Mouse (Mus musculus) heart, embryonic 13.5 days (tissue): ENCODE results near the gene Uspl1. TPM values are rescaled to one million over a fixed set of nuclear protein-coding genes. Genes with fewer than 3 reads are reported as not detected.
"Not testable (repeated sequence)": the region's sequence is repeated elsewhere in the genome, so short reads cannot be mapped to it uniquely, and the experiment has no call there.

Experiments used
- ATAC-seq: fragments of 200-750 bp; cut with Nextera tagmentation; 2 replicates; pipeline ENCODE4 v1.8.0; 2017; ENCODE audit warnings: moderate TSS enrichment; ENCODE audit not compliant: insufficient number of reproducible peaks, low FRiP score, low TSS enrichment; ENCODE audit errors: extremely low read depth
- H3K27ac ChIP-seq: fragments of 300-500 bp; sonication (generic); replicated peaks from 2 replicates; pipeline ENCODE4 v1.5.1; 2015; ENCODE audit warnings: moderate library complexity, mild to moderate bottlenecking, inconsistent platforms
- H3K27me3 ChIP-seq: fragments of 300-500 bp; sonication (generic); replicated peaks from 2 replicates; pipeline ENCODE4 v1.6.1; 2015; ENCODE audit warnings: mild to moderate bottlenecking, inconsistent platforms
- H3K36me3 ChIP-seq: fragments of 300-500 bp; sonication (generic); 2 replicates; pipeline ENCODE4 v1.6.1; 2015; ENCODE audit warnings: mild to moderate bottlenecking, inconsistent platforms
- H3K4me1 ChIP-seq: fragments of 300-500 bp; sonication (generic); 2 replicates; pipeline ENCODE4 v1.6.1; 2015; ENCODE audit warnings: inconsistent platforms
- H3K4me2 ChIP-seq: fragments of 300-500 bp; sonication (generic); 2 replicates; pipeline ENCODE4 v1.6.1; 2015; ENCODE audit warnings: inconsistent platforms, mild to moderate bottlenecking, moderate library complexity
- H3K4me3 ChIP-seq: fragments of 300-500 bp; sonication (generic); 2 replicates; pipeline ENCODE4 v1.5.1; 2015; ENCODE audit warnings: moderate library complexity, mild to moderate bottlenecking, inconsistent platforms
- H3K9ac ChIP-seq: fragments of 300-500 bp; sonication (generic); 2 replicates; pipeline ENCODE4 v1.6.1; 2015; ENCODE audit warnings: inconsistent platforms, mild to moderate bottlenecking, moderate library complexity
- H3K9me3 ChIP-seq: fragments of 300-500 bp; sonication (generic); 2 replicates; pipeline ENCODE4 v1.6.1; 2016; ENCODE audit warnings: inconsistent platforms
- WGBS: fragments of 180-500 bp; shearing (Covaris S2); methylation state at CpG from one replicate; pipeline ENCODE4 v1.1.7; 2015; ENCODE audit warnings: mixed read lengths; 5-methylcytosine and 5-hydroxymethylcytosine counted together
- polyA plus RNA-seq: library from polyadenylated mRNA; unstranded; fragments of >200 nt; fragmentation: Nextera tagmentation; extraction: Ambion mirVana; gene quantifications from 2 replicates; pipeline ENCODE4 v1.2.1, GENCODE M21; 2015

Uspl1 gene
- 29.4 and 30.1 TPM in 2 replicates for polyA plus RNA-seq

GRCm38 (mm10) chr5:149184104-149184843 is at the start of gene Uspl1, which contains the start of gene Hmgb1:
Gene Uspl1, plus strand, starts transcription at chr5:149184350.
Gene Hmgb1, minus strand, starts transcription at chr5:149184489.
- Histone ChIP-seq H3K36me3 (peaks cover 21% of the 10 kb centered on the region), H3K4me2 (peak within 1 kb of the TSS; percentile 82), H3K27me3 (no peaks in the 10 kb centered on the region), H3K4me3 (peak within 1 kb of the TSS; percentile 87), H3K9me3 (no peaks in the 10 kb centered on the region), H3K27ac (peak within 1 kb of the TSS; percentile 95), H3K9ac (peak within 1 kb of the TSS; percentile 94), H3K4me1 (peaks cover 29% of the 10 kb centered on the region)
- WGBS, result 1% methylated on average over 59 of the region's 59 CpGs
- ATAC-seq, result peak; percentile 99

GRCm38 (mm10) chr5:149134751-149135454 is 49.2 kb upstream of the Uspl1 start:
- Histone ChIP-seq H3K27ac (peak overlapping the region; percentile 58), H3K9ac (peak overlapping the region; percentile 65), H3K36me3 (no peaks in the 10 kb centered on the region), H3K27me3 (no peaks in the 10 kb centered on the region), H3K9me3 (no peaks in the 10 kb centered on the region), H3K4me1 (peaks cover 41% of the 10 kb centered on the region), H3K4me2 (peak overlapping the region; percentile 43), H3K4me3 (no peak overlapping the region)
- WGBS, result 38% methylated on average over 10 of the region's 10 CpGs
- ATAC-seq, result no peak

GRCm38 (mm10) chr5:149135455-149136354 is 48.4 kb upstream of the Uspl1 start:
- Histone ChIP-seq H3K36me3 (no peaks in the 10 kb centered on the region), H3K9ac (0 out of 2 replicates have a peak overlapping the region, but pooled peaks have one; percentile 65), H3K27ac (no peak overlapping the region), H3K9me3 (no peaks in the 10 kb centered on the region), H3K4me2 (peak overlapping the region; percentile 43; the same call in 1 of the 2 replicates), H3K4me3 (no peak overlapping the region), H3K27me3 (no peaks in the 10 kb centered on the region), H3K4me1 (peaks cover 41% of the 10 kb centered on the region)
- WGBS, result 74% methylated on average over 10 of the region's 10 CpGs
- ATAC-seq, result no peak

- H3K27ac ChIP-seq, result peak overlapping the region; percentile 8; the same call in 1 of the 2 replicates
Measured at GRCm38 (mm10) chr5:149136933-149137365, 47.2 kb upstream of the Uspl1 start.

GRCm38 (mm10) chr5:149137447-149137846 is 46.7 kb upstream of the Uspl1 start:
- Histone ChIP-seq H3K4me1 (peaks cover 34% of the 10 kb centered on the region), H3K4me3 (no peak overlapping the region), H3K27ac (peak overlapping the region; percentile 8; the same call in 1 of the 2 replicates), H3K27me3 (no peaks in the 10 kb centered on the region), H3K9me3 (no peaks in the 10 kb centered on the region), H3K9ac (no peak overlapping the region), H3K4me2 (no peak overlapping the region), H3K36me3 (no peaks in the 10 kb centered on the region)
- no peak for ATAC-seq
- 39% methylated on average over 3 of the region's 3 CpGs for WGBS

More at GRCm38 (mm10) chr5:149136933-149137365, 47.2 kb upstream of the Uspl1 start:
- H3K36me3 ChIP-seq, result no peaks in the 10 kb centered on the region
- no peak overlapping the region for H3K4me3 ChIP-seq
- H3K4me2 ChIP-seq, result no peak overlapping the region
- no peaks in the 10 kb centered on the region for H3K27me3 ChIP-seq
- no peak for ATAC-seq
- WGBS, result 54% methylated on average over 4 of the region's 4 CpGs
- H3K9me3 ChIP-seq, result no peaks in the 10 kb centered on the region
- H3K9ac ChIP-seq, result no peak overlapping the region
- peaks cover 39% of the 10 kb centered on the region for H3K4me1 ChIP-seq

GRCm38 (mm10) chr5:149138087-149138486 is 46.1 kb upstream of the Uspl1 start:
- 87% methylated on average over 6 of the region's 6 CpGs for WGBS
- not testable (repeated sequence) for ATAC-seq, H3K9ac ChIP-seq, H3K27me3 ChIP-seq, H3K4me2 ChIP-seq, H3K4me3 ChIP-seq, H3K9me3 ChIP-seq, H3K27ac ChIP-seq, H3K36me3 ChIP-seq
- peaks cover 34% of the 10 kb centered on the region for H3K4me1 ChIP-seq

GRCm38 (mm10) chr5:149140336-149140735 is 43.8 kb upstream of the Uspl1 start:
- 50% methylated on average over 9 of the region's 9 CpGs for WGBS
- H3K9me3 ChIP-seq, result no peaks in the 10 kb centered on the region
- no peak overlapping the region for H3K27ac ChIP-seq
- H3K9ac ChIP-seq, result no peak overlapping the region
- H3K4me1 ChIP-seq, result peaks cover 21% of the 10 kb centered on the region
- H3K36me3 ChIP-seq, result no peaks in the 10 kb centered on the region
- no peak overlapping the region for H3K4me3 ChIP-seq
- H3K27me3 ChIP-seq, result no peaks in the 10 kb centered on the region
- ATAC-seq, result no peak
- no peak overlapping the region for H3K4me2 ChIP-seq

GRCm38 (mm10) chr5:149141155-149141554 is 43.0 kb upstream of the Uspl1 start:
- H3K4me3 ChIP-seq, H3K4me2 ChIP-seq, ATAC-seq, H3K9ac ChIP-seq, H3K36me3 ChIP-seq, H3K27me3 ChIP-seq, H3K9me3 ChIP-seq, H3K27ac ChIP-seq: not testable (repeated sequence)
- 86% methylated on average over 1 of the region's 1 CpGs for WGBS
- peaks cover 15% of the 10 kb centered on the region for H3K4me1 ChIP-seq

GRCm38 (mm10) chr5:149143766-149144375 is 40.3 kb upstream of the Uspl1 start:
- Histone ChIP-seq H3K4me3 (no peak overlapping the region), H3K36me3 (no peaks in the 10 kb centered on the region), H3K9ac (no peak overlapping the region), H3K9me3 (no peaks in the 10 kb centered on the region), H3K27ac (peak overlapping the region; percentile 30), H3K4me2 (peak overlapping the region; percentile 20; the same call in 1 of the 2 replicates), H3K27me3 (no peaks in the 10 kb centered on the region), H3K4me1 (no peaks in the 10 kb centered on the region)
- no peak for ATAC-seq
- 58% methylated on average over 25 of the region's 25 CpGs for WGBS

GRCm38 (mm10) chr5:149146691-149147090 is 37.5 kb upstream of the Uspl1 start:
- WGBS, result 72% methylated on average over 7 of the region's 7 CpGs
- Histone ChIP-seq H3K27me3 (no peaks in the 10 kb centered on the region), H3K4me2 (no peak overlapping the region), H3K9ac (no peak overlapping the region), H3K9me3 (peaks cover 2% of the 10 kb centered on the region; the same call in 1 of the 2 replicates), H3K36me3 (no peaks in the 10 kb centered on the region), H3K4me1 (no peaks in the 10 kb centered on the region), H3K4me3 (no peak overlapping the region), H3K27ac (no peak overlapping the region)
- no peak for ATAC-seq
